Mouse (Mus musculus) G1E-ER4 (cell line): ENCODE data around the gene Aip. TPM values are rescaled to one million over a fixed set of nuclear protein-coding genes. Genes with fewer than 3 reads are reported as not detected.

Source experiments
- GATA1 ChIP-seq: IDR thresholded peaks from one replicate; pipeline ENCODE4 v1.8.0; 2012; ENCODE audit warnings: low read length, inconsistent platforms
- polyA plus RNA-seq: library from polyadenylated mRNA; stranded (reverse); fragments of >175 nt; gene quantifications from 2 replicates; pipeline ENCODE4 v1.2.3, GENCODE M21; 2012

Gene Aip
- 99.6 and 105 TPM in 2 replicates for polyA plus RNA-seq

GRCm38 (mm10) chr19:4125741-4126696, at the start of gene Aip:
Gene Aip (minus strand): TSS chr19:4125858.
- no peak for TF ChIP-seq GATA1

GRCm38 (mm10) chr19:4172925-4173324, 47.3 kb upstream of the Aip start:
- no peak for TF ChIP-seq GATA1

- TF ChIP-seq GATA1: no peak
Measured at GRCm38 (mm10) chr19:4171393-4172290, 46.0 kb upstream of the Aip start.

- no peak for TF ChIP-seq GATA1
Measured at GRCm38 (mm10) chr19:4170723-4171392, 45.2 kb upstream of the Aip start.

GRCm38 (mm10) chr19:4169810-4170209, 44.2 kb upstream of the Aip start:
- no peak for TF ChIP-seq GATA1

GRCm38 (mm10) chr19:4169378-4169784, 43.7 kb upstream of the Aip start:
- TF ChIP-seq GATA1: no peak

- no peak for TF ChIP-seq GATA1
Measured at GRCm38 (mm10) chr19:4166678-4167476, 41.2 kb upstream of the Aip start.

- no peak for TF ChIP-seq GATA1
Measured at GRCm38 (mm10) chr19:4164721-4165120, 39.1 kb upstream of the Aip start.

- TF ChIP-seq GATA1: no peak
Measured at GRCm38 (mm10) chr19:4164100-4164499, 38.4 kb upstream of the Aip start.

- no peak for TF ChIP-seq GATA1
Measured at GRCm38 (mm10) chr19:4163543-4163887, 37.9 kb upstream of the Aip start.

GRCm38 (mm10) chr19:4162646-4163542, 37.2 kb upstream of the Aip start, which contains the start of gene Rps6kb2:
Gene Rps6kb2 (minus strand): TSS chr19:4163354.
- no peak for TF ChIP-seq GATA1

- TF ChIP-seq GATA1: no peak
Measured at GRCm38 (mm10) chr19:4159049-4159448, 33.4 kb upstream of the Aip start.

- no peak for TF ChIP-seq GATA1
Measured at GRCm38 (mm10) chr19:4156771-4157170, 31.1 kb upstream of the Aip start.
